In genomic region chr12:35724132-35724531, GRCm38 (mm10) we compare ENCODE assay signal across 22 mouse cellular contexts.
DNase-seq lines count a peak whose midpoint lies in the region; ATAC-seq and TF ChIP-seq lines count a peak whose summit lies in the region.
"Had no signal": no experiment of that assay in that cellular context is flagged by ENCODE, and none has a peak within 500 bp of the region (broad histone marks: within the 10 kb centered on the region; RNA-seq: fewer than 3 reads in every experiment).

No protein-coding gene starts in this region.

- H3K4me1 ChIP-seq in forebrain, embryonic 13.5 days: no peaks in the 10 kb centered on the region
- H3K4me1 ChIP-seq in intestine, postnatal 0 days (replicated peaks; ENCODE audit: control insufficient read depth, insufficient read depth, low read length): no peaks in the 10 kb centered on the region
- H3K4me1 ChIP-seq: embryonic facial prominence, embryonic 13.5 days; forebrain, embryonic 15.5 days; heart, embryonic 15.5 days; hindbrain, embryonic 15.5 days had no signal

- 92% methylated on average over 4 of the region's 4 CpGs for WGBS in forebrain, embryonic 13.5 days
- 74% methylated on average over 4 of the region's 4 CpGs for WGBS in intestine, postnatal 0 days

- ATAC-seq in forebrain, embryonic 13.5 days: no peak
- ATAC-seq in intestine, postnatal 0 days: no peak
- ATAC-seq: forebrain, embryonic 15.5 days had no signal

- peak; percentile 26 for DNase-seq in CD4-positive helper T cell, adult 2 months (ENCODE audit: low read depth, low spot score)
- peak; percentile 14 for DNase-seq in T-cell, adult 2 months (ENCODE audit: low spot score)
- DNase-seq in naive thymus-derived CD4-positive, alpha-beta T cell, adult 2 months (ENCODE audit: low read depth): peak; percentile 25
- DNase-seq in thymus, postnatal 14 days: peak; percentile 40
- no peak for DNase-seq in layer of hippocampus, adult 18-20 months (ENCODE audit: low spot score in 2 of 2)
- DNase-seq in urinary bladder, postnatal 25 days (ENCODE audit: low spot score): no peak
- DNase-seq: adrenal gland, adult 2 months; adrenal gland, postnatal 25 days; cerebellum, adult 18-20 months; cerebellum, adult 9-11 months; cerebellum, postnatal 36 days; gastrocnemius, postnatal 14 days; heart, adult 2 months; heart, postnatal 14 days had no signal

- H3K9ac ChIP-seq in forebrain, embryonic 13.5 days: no peak overlapping the region
- no peak overlapping the region for H3K9ac ChIP-seq in intestine, postnatal 0 days (ENCODE audit: low read depth, low read length)
- H3K9ac ChIP-seq: embryonic facial prominence, embryonic 13.5 days; forebrain, embryonic 15.5 days; heart, embryonic 15.5 days; hindbrain, embryonic 15.5 days had no signal

- no peak overlapping the region for H3K4me2 ChIP-seq in forebrain, embryonic 13.5 days
- H3K4me2 ChIP-seq in intestine, postnatal 0 days (replicated peaks; ENCODE audit: low read depth): no peak overlapping the region
- H3K4me2 ChIP-seq: embryonic facial prominence, embryonic 13.5 days; forebrain, embryonic 15.5 days; heart, embryonic 11.5 days; heart, embryonic 15.5 days; hindbrain, embryonic 15.5 days had no signal

- no peak overlapping the region for H3K4me3 ChIP-seq in forebrain, embryonic 13.5 days
- H3K4me3 ChIP-seq in intestine, postnatal 0 days (ENCODE audit: low read depth, low read length): no peak overlapping the region
- H3K4me3 ChIP-seq: embryonic facial prominence, embryonic 13.5 days; forebrain, embryonic 15.5 days; heart, adult 2 months; heart, embryonic 15.5 days; hindbrain, embryonic 15.5 days had no signal

- H3K36me3 ChIP-seq in forebrain, embryonic 13.5 days (ENCODE audit: poor library complexity, severe bottlenecking): no peaks in the 10 kb centered on the region
- H3K36me3 ChIP-seq in intestine, postnatal 0 days (ENCODE audit: control insufficient read depth, insufficient read depth): no peaks in the 10 kb centered on the region
- H3K36me3 ChIP-seq: embryonic facial prominence, embryonic 13.5 days; forebrain, embryonic 15.5 days; G1E; heart, embryonic 15.5 days; hindbrain, embryonic 15.5 days had no signal

- no peaks in the 10 kb centered on the region for H3K27me3 ChIP-seq in forebrain, embryonic 13.5 days
- H3K27me3 ChIP-seq in intestine, postnatal 0 days (replicated peaks; ENCODE audit: control insufficient read depth, insufficient read depth, low read length): no peaks in the 10 kb centered on the region
- H3K27me3 ChIP-seq: embryonic facial prominence, embryonic 13.5 days; forebrain, embryonic 15.5 days; heart, embryonic 15.5 days; hindbrain, embryonic 15.5 days had no signal

- no peak overlapping the region for H3K27ac ChIP-seq in forebrain, embryonic 13.5 days
- H3K27ac ChIP-seq in intestine, postnatal 0 days (ENCODE audit: low read depth, low read length): no peak overlapping the region
- H3K27ac ChIP-seq: embryonic facial prominence, embryonic 13.5 days; forebrain, embryonic 15.5 days; heart, adult 2 months; heart, embryonic 15.5 days; hindbrain, embryonic 15.5 days had no signal

- no peaks in the 10 kb centered on the region for H3K9me3 ChIP-seq in forebrain, embryonic 13.5 days (replicated peaks)
- H3K9me3 ChIP-seq in intestine, postnatal 0 days (ENCODE audit: control insufficient read depth): no peaks in the 10 kb centered on the region
- H3K9me3 ChIP-seq: embryonic facial prominence, embryonic 13.5 days; forebrain, embryonic 15.5 days; heart, embryonic 15.5 days; hindbrain, embryonic 15.5 days had no signal

- no peak for TF ChIP-seq CTCF in intestine, postnatal 0 days (IDR thresholded peaks at IDR 0.05; ENCODE audit: low read depth)

Comparison
In these comparisons a context has a peak if more than half of its experiments do, and no peak if none do; other contexts are left out.
1. DNase-seq: peak in CD4-positive helper T cell, adult 2 months (single experiment), T-cell, adult 2 months (single experiment), naive thymus-derived CD4-positive, alpha-beta T cell, adult 2 months (single experiment) and thymus, postnatal 14 days (single experiment); none in layer of hippocampus, adult 18-20 months (0 of 2) and urinary bladder, postnatal 25 days (single experiment).